Mouse (Mus musculus): ENCODE results near the gene Chpf2.
A peak's percentile ranks its signal among the peaks of the same experiment; 100 is the strongest.

Chpf2 gene

DNA sequence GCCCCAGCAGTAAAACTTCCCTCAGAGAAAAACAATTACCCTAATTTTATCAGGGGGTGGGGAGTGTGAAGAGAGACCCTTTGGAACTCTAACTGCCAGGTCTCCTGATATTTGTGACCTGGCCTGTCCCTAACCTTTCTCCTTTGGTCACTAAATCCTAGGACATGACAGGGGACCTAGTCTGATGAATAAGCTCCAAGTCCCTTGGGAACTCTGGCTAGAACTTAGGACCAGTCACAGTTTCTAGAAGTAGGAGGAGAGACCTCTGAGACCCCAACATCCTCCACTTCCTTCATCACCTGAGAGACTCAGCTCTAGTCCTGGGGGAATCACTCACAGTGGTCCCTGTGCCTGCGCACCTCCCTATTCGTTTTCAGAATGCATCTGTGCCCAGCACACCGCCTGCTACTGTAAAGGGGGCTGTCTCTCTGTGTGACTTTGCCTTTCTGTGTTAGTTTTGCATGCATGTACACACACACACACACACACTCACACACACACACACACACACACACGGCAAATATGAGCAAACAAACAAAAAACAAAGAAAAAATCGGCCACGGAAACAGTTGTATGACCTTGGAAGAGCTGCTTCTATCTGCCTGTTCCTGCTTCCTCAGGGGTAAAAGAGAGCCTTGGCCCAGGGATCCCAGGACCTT lies 18.9 kb downstream of the Chpf2 start:
- no peak for DNase-seq

- DNase-seq: no peak
Observed at GRCm38 (mm10) chr5:24605980-24606665, 19.6 kb downstream of the Chpf2 start.

- no peak for DNase-seq
Observed at GRCm38 (mm10) chr5:24609388-24609787, 22.8 kb downstream of the Chpf2 start.

DNA sequence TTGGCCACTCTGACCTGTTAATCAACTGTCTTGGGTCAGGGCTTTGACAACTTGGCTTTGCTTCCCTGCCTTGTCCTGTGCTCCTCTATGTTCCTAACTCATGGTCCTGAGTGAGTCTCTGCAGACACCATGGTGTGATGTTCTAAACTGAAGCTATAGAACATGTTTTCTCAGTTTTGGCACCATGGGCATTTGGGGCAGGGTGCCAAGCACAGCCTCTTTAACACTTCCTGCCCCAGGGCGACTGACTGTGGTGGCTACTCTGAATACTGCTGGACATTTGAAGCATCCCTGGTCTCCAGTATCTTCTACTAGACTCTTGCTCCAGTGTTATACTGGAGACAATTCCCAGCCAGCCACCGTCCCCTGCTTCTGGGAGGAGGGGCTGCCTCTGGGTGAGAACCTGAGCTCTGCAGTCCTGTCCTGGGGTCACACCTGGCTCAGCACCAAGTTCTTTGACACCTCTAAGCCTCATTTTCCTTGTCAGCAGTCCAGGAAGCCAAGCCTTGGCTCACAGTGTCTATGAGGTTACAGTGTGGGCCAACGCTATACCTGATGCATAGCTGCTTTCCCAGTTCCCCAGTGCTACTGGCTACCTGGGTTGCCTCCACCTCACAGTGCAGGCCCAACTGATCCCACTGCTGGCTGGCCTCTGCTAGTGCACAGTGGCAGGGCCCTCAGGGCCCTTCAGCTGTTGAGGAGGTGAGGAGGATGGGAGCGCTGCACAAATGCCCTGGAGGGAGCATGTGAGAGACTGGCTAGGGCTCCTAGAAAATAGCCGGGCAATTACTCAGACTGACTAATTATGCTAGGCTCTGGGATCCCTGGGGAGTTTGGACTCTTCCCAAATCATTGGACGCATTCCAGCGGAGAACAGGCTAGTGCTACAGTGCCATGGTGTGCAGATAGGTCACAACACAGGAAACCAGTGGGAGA lies 25.1 kb downstream of the Chpf2 start:
- peak; percentile 69 for DNase-seq

DNA sequence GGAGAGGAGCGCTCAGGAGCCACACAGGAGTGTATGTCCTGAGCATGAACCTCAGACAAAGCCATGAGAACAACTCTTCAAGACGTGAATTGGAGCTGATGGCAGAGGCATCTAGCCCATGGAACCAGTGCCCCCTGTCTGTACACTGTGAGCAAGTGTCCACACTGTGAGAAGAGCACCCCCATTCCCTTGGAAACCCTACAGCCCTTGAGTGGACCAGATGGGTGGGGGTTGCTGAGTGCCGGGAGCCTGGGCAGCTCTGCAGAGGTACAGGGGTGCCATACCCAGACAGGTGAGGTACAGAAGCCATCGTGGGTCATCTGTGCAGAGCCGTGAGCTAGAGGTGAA lies 25.7 kb downstream of the Chpf2 start:
- DNase-seq: no peak

DNA sequence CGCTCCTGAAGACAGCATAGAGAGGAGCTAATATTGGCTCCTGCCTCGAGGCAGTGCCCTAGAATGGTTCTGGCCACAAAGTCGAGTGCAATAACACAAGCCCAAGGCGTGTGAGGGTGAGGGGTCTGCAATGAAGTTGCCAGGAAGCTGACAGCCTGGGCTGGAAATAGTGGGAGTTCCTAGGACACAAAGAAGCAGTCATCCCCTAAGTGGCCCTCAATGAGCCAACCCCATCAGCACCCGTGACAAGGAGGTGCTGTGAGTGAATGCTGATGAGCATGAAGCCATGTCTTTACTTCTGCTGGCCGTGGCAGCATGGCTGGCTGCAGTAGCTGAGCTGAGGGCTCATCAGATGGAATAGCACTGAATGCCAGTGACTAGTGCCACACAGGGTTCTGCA lies 28.6 kb downstream of the Chpf2 start:
- DNase-seq: no peak

- DNase-seq: no peak
Observed at GRCm38 (mm10) chr5:24618921-24619320, 32.4 kb downstream of the Chpf2 start.

DNA sequence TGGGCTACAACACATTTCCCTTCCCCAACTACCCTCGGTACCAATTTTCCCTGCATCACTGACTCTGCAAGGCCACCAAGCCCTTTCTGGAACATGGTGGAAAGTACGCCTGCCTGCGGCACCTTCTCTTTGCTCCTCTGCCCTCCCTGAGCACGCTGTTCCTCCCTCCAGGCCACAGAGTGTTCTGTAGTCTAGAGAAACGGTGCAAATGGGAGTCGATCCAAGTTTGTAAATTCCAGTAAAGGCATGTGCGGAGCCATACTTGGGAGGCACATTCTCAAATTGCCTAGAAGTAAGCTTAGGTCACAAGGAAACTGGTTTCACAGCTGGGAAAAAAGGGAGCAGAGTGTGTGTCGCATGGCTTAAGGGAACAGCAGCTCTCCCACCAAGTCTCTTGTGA lies 33.6 kb downstream of the Chpf2 start:
- DNase-seq: peak; percentile 44

DNA sequence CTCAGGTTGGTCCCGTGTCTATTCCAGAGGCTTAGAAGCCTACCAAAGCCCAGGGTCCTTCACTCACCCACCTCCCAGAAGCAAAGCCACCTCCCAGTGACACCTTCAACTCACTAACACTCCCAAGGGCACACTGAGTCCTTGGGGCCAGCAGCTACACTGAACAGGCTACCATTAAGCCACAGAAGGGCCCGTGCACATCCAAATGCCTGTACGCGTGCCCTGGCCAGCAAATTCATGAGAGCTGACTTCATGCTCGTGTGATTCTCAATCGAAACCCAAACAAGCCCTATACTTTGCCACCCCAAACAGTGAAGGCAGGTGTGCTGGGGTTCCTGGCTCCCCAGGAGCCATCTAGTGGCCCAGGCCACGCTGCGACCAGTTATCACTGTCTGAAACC lies 34.1 kb downstream of the Chpf2 start:
- peak; percentile 15 for DNase-seq

- DNase-seq: no peak
Observed at GRCm38 (mm10) chr5:24622386-24623040, 36.0 kb downstream of the Chpf2 start.

DNA sequence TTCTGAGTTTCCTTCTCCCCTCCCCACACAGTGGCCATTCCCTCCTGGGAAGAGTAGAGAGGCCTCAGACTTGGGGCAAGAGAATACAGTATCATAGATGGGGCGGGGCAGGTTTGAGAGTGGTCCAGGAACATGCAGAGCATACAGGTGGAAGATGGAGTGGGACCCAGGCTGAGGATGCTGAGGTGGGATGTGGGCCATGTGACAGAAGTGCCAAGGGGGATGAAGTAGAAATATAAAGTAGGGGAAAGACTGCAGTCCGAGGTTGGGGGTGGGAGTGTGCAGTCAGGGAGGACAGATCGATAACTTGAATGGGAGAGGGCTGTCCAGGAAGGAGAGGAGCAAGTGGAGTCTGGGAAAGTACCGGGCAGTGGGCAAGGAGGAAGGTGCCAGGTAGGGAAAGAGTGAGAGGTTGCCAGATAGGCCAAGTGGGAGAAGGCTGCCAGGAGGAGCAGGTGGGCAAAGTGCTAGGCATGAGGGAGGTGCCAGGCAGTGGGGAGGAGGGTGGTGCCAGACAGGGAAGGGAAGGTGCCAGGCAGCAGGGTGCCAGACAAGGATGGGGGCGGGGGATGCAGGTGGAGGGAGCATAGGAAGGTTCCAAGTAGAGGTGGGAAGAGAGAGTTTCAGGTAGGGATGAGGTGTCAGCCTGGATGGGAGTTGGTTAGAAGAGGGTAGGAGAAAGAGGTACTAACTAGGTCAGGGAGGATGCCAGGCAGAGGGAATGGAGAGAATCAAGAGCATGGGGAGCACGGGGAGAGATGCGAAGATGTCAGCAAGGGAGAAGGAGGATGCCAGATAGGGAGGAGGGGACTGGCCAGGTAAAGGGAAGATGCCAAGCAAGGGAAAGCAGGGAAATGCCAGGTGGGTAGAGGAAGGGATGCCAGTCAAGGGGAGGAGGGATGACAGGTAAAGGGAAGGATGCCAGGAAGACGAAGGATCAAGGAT lies 36.8 kb downstream of the Chpf2 start:
- DNase-seq: no peak

DNA sequence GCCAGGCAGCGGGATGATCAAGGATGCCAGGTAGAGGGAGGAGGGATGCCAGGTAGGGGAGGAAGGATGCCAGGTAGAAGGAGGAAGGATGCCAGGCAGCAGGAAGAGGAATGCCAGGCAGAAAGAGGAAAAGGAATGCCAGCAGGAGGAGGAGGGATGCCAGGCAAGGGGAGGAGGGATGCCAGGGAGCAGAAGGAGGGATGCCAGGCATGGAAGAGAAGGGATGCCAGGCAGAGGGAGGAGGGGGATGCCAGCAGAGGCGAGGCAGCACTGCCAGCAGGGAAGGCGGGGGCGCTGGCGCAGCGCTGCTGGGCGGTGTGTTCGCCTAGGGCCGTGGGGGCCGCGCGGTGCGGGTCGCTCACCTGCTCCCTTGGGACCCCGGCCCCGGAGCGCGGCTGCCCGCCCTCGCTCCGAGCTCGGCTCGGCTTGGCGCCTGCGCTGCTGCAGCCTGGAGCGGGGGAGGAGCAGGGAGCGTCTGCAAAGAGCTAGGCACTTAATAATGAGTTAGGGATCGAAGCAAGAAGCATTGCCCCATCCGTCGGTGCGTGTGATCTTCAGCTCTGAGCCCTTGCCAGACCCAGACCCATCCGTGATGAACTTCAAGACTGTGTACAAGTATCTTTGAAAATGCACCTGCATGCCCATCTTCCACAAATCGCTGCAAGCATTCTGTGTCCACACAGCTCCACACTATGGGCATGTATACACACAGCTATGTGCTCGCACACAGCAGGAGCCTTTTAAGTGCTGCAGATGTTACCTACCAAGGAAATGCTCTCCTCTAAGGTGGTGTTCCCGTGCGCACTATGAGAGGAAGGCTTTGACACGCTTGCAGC lies 37.7 kb downstream of the Chpf2 start, which contains the start of gene Smarcd3:
Smarcd3 (minus strand) TSS at position 426 of the 836 bp plus-strand sequence.
- peak; percentile 40 for DNase-seq

DNA sequence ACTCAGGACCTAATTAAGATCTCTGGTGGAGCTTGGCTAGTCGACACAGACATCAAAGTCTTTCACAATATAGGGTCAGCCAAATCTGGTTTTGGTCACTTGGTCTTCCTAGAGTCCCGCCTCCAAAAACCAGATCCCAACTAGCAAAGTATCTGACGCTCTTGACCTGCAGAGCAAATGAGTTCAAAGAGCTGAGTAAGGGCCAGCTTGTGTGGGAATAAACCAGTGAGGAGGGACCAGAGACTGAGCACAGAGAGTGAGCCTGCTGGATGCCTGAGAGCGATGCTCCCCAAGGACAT lies 38.2 kb downstream of the Chpf2 start:
- no peak for DNase-seq

DNA sequence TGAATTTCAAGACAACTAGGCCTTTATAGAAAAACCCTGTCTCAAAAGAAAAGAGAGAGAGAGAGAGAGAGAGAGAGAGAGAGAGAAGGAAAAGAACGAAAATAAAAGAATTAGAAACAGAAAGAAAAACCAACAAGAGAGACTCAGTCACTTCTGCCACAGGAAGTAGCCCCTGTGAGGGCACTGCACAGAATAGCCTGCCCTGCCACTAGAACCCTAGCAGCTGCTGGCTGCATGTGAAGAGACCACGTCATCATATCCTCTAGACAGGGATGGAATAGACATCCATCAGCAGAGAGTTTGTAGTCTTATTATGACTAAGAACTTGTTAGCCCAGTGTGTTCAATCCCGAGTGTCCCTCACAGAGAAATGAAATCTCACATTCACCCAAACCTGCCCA lies 43.2 kb downstream of the Chpf2 start:
- no peak for DNase-seq

GRCm38 (mm10) chr5:24635093-24635492 lies 48.6 kb downstream of the Chpf2 start:
- DNase-seq: no peak

DNA sequence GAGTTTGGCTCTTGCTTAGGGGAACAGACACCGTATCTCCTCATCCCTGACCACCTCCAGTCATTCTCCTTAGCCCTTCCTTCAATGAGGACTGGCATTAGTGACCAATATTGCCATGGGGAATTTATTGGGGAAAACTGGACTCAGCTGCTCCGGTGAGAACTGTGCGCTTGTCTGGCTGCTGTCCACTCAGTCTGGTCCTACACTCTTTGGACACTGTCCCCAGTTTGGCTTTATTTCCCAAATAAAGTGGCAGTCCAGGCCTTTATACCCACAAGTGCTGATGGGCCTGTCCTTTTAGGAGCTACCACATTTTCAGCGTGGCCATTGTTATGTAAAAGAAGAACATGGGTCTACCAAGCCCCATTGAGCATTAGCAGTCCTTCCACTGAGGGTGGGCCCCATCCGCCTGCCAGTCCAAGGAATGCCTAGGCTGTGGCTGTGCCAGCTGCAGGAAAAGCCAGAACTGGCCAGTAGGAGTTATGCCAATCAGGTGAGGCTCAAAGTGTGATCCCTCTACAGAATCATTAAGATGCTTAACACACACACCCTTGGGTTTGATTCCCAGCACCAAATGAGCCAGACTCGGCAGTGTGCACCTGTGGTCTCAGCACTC lies 49.1 kb downstream of the Chpf2 start:
- no peak for DNase-seq

GRCm38 (mm10) chr5:24636987-24637386 lies 50.4 kb downstream of the Chpf2 start:
- no peak for DNase-seq

DNA sequence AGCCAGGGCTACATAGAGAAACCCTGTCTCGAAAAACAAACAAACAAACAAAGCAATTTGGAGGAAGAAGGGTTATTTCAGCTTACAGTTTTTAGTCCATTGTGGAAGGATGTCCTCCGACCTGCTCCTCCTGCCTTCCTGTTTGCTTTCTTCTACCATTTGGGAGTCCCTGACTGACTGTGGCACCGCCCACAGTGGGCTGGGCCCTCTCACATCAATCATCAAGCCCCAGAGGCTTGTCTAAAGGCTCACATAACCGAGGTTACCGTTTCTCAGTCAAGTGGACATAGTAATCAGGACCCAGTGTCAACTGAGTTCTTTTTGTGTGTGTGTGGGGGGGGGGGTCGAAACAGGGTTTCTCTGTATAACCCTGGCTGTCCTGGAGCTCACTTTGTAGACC lies 51.6 kb downstream of the Chpf2 start:
- DNase-seq: no peak

- DNase-seq: no peak
Observed at GRCm38 (mm10) chr5:24639081-24639480, 52.5 kb downstream of the Chpf2 start.

Data from kidney, adult 18-20 months (tissue).